Mouse (Mus musculus): Measurements from ENCODE around the gene Gm10697.
"Not testable (repeated sequence)": the region's sequence is repeated elsewhere in the genome, so short reads cannot be mapped to it uniquely, and the experiment has no call there.

GRCm38 (mm10) chr3:94115071-94115470 lies 42.6 kb upstream of the Gm10697 start:
- not testable (repeated sequence) for TF ChIP-seq EP300 (optimal IDR thresholded peaks at IDR 0.05); CTCF (IDR thresholded peaks at IDR 0.05; ENCODE audit: low read depth)
